Mouse (Mus musculus) kidney, adult 2 months (tissue): ENCODE data around the gene Enpp4.

Source experiments
- CTCF ChIP-seq: fragments of 200-500 bp; conservative IDR thresholded peaks from 2 replicates; pipeline ENCODE4 v1.5.1; 2011; ENCODE audit warnings: low read depth, mild to moderate bottlenecking, control low read depth, low read length, moderate library complexity, mixed read lengths; ENCODE audit not compliant: insufficient read depth, insufficient read length
- POLR2A ChIP-seq: fragments of 200-500 bp; IDR thresholded peaks from one replicate; pipeline ENCODE4 v1.6.1; 2011; ENCODE audit warnings: low read depth, low read length, control low read depth

DNA sequence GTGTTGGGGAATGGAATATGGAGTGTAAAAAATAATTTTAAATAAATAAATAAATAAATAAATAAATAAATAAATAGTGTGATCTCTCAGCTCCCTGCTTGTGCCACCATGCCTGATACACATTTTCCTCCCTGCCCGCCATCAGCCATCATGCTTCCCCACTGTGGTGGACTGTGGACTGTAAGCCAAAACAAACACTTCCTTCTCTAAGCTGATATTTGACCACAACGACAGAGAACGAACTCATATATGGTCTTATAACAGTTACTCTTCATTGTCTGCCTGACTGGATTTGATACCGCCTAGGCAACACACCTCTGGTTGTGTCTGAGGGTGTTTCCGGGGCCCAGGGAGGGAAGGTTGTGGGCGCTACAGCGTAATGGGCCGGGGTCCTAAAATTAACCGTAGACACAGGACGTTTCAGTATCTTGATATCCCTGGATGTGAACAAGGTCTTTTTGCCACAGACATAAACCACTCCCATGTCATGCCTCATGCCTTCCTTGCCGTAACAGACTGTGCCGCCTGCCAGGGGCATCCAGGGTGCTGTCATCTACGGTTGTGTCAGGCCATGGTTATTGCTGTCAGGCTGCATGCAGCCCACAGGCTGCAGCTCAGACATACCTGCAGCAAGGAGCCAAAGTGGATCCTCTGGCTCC is 23.6 kb upstream of the Enpp4 start:
- TF ChIP-seq CTCF (no peak), POLR2A (no peak)
